Comparison of ENCODE assay signal across 23 mouse cellular contexts in genomic region chr2:117511737-117512136, GRCm38 (mm10).
"Had no signal": no experiment of that assay in that cellular context is flagged by ENCODE, and none has a peak within 500 bp of the region (broad histone marks: within the 10 kb centered on the region; RNA-seq: fewer than 3 reads in every experiment).

No protein-coding gene starts in this region.

- H3K27ac ChIP-seq: embryonic facial prominence, embryonic 12.5 days; embryonic facial prominence, embryonic 13.5 days; embryonic facial prominence, embryonic 15.5 days; forebrain, embryonic 10.5 days; forebrain, embryonic 12.5 days; forebrain, embryonic 13.5 days; forebrain, embryonic 15.5 days; gastrocnemius, adult 2 months had no signal

- H3K27me3 ChIP-seq: embryonic facial prominence, embryonic 12.5 days; embryonic facial prominence, embryonic 13.5 days; embryonic facial prominence, embryonic 15.5 days; forebrain, embryonic 12.5 days; forebrain, embryonic 13.5 days; forebrain, embryonic 15.5 days had no signal

- ATAC-seq: forebrain, embryonic 13.5 days; forebrain, embryonic 14.5 days; forebrain, embryonic 15.5 days; forebrain, embryonic 16.5 days; forebrain, postnatal 0 days had no signal

- H3K9me3 ChIP-seq: embryonic facial prominence, embryonic 10.5 days; embryonic facial prominence, embryonic 12.5 days; embryonic facial prominence, embryonic 13.5 days; embryonic facial prominence, embryonic 15.5 days; forebrain, embryonic 10.5 days; forebrain, embryonic 12.5 days; forebrain, embryonic 13.5 days; forebrain, embryonic 15.5 days had no signal

- H3K36me3 ChIP-seq: embryonic facial prominence, embryonic 10.5 days; embryonic facial prominence, embryonic 12.5 days; embryonic facial prominence, embryonic 13.5 days; embryonic facial prominence, embryonic 15.5 days; forebrain, embryonic 10.5 days; forebrain, embryonic 12.5 days; forebrain, embryonic 15.5 days had no signal

- H3K4me3 ChIP-seq: embryonic facial prominence, embryonic 10.5 days; embryonic facial prominence, embryonic 12.5 days; embryonic facial prominence, embryonic 13.5 days; embryonic facial prominence, embryonic 15.5 days; erythroblast, embryonic 14.5 days; forebrain, embryonic 10.5 days; forebrain, embryonic 12.5 days; forebrain, embryonic 13.5 days; forebrain, embryonic 15.5 days; gastrocnemius, adult 2 months had no signal

- H3K4me1 ChIP-seq: embryonic facial prominence, embryonic 13.5 days; embryonic facial prominence, embryonic 15.5 days; forebrain, embryonic 12.5 days; forebrain, embryonic 13.5 days; forebrain, embryonic 15.5 days had no signal

- H3K9ac ChIP-seq: embryonic facial prominence, embryonic 12.5 days; embryonic facial prominence, embryonic 13.5 days; embryonic facial prominence, embryonic 15.5 days; forebrain, embryonic 12.5 days; forebrain, embryonic 13.5 days; forebrain, embryonic 15.5 days; forebrain, postnatal 0 days had no signal

- DNase-seq: cerebellum, adult 8-10 months; cerebellum, adult 9-10 months; cerebellum, postnatal 36 days; embryo, embryonic 11 days; forebrain, postnatal 0 days; gastrocnemius, adult 2 months; gastrocnemius, postnatal 10 days; gastrocnemius, postnatal 14 days; gastrocnemius, postnatal 25 days; gastrocnemius, postnatal 36 days; heart, adult 11 months; heart, adult 18-20 months had no signal

- H3K4me2 ChIP-seq: embryonic facial prominence, embryonic 12.5 days; embryonic facial prominence, embryonic 13.5 days; embryonic facial prominence, embryonic 15.5 days; forebrain, embryonic 12.5 days; forebrain, embryonic 13.5 days; forebrain, embryonic 15.5 days had no signal
